In the genomic region with DNA sequence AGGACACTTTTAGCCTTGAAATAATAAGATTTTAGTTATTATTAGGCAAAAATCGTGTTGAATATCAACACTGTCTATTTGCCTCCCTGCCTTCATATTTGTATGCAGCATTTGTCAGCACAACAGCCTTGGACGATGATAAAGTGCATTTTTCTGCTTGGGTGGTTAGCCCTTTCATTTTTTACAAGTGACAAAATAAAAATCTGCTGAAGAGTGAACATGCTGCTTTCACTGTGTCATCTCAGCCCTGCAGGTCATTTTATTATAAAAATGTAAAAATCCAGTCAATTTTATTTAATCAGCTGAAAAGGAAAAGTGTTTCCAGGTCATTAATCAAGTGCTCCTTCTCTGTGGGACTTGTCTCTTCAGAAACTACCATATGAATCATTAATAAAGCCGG, we compare ENCODE assay signal across 23 mouse cellular contexts.
DNase-seq lines count a peak whose midpoint lies in the region; ATAC-seq and TF ChIP-seq lines count a peak whose summit lies in the region.
"Had no signal": no experiment of that assay in that cellular context is flagged by ENCODE, and none has a peak within 500 bp of the region (broad histone marks: within the 10 kb centered on the region; RNA-seq: fewer than 3 reads in every experiment).

No protein-coding gene starts in this region.

- no peak overlapping the region for H3K27ac ChIP-seq in hindbrain, postnatal 0 days
- no peak overlapping the region for H3K27ac ChIP-seq in hindbrain, embryonic 10.5 days
- H3K27ac ChIP-seq: embryonic facial prominence, embryonic 13.5 days; forebrain, embryonic 15.5 days; heart, adult 2 months; heart, embryonic 15.5 days; hindbrain, embryonic 15.5 days; intestine, embryonic 15.5 days; kidney, embryonic 15.5 days had no signal

- no peaks in the 10 kb centered on the region for H3K9me3 ChIP-seq in hindbrain, postnatal 0 days (ENCODE audit: low read length)
- H3K9me3 ChIP-seq in hindbrain, embryonic 10.5 days, result no peaks in the 10 kb centered on the region
- H3K9me3 ChIP-seq: embryonic facial prominence, embryonic 13.5 days; forebrain, embryonic 15.5 days; heart, embryonic 15.5 days; hindbrain, embryonic 15.5 days; intestine, embryonic 15.5 days; kidney, embryonic 15.5 days had no signal

- H3K27me3 ChIP-seq in hindbrain, postnatal 0 days (ENCODE audit: insufficient read depth, low read length), result no peaks in the 10 kb centered on the region
- H3K27me3 ChIP-seq in hindbrain, embryonic 10.5 days (ENCODE audit: insufficient read depth, poor library complexity, severe bottlenecking), result no peaks in the 10 kb centered on the region
- H3K27me3 ChIP-seq: CH12.LX; embryonic facial prominence, embryonic 13.5 days; forebrain, embryonic 15.5 days; heart, embryonic 15.5 days; hindbrain, embryonic 15.5 days; intestine, embryonic 15.5 days; kidney, embryonic 15.5 days had no signal

- no peaks in the 10 kb centered on the region for H3K4me1 ChIP-seq in hindbrain, postnatal 0 days (ENCODE audit: insufficient read depth, low read length)
- H3K4me1 ChIP-seq in hindbrain, embryonic 10.5 days (replicated peaks), result no peaks in the 10 kb centered on the region
- H3K4me1 ChIP-seq: embryonic facial prominence, embryonic 13.5 days; forebrain, embryonic 15.5 days; heart, embryonic 15.5 days; hindbrain, embryonic 15.5 days; intestine, embryonic 15.5 days; kidney, embryonic 15.5 days had no signal

- H3K4me3 ChIP-seq in hindbrain, postnatal 0 days (ENCODE audit: low read length), result no peak overlapping the region
- no peak overlapping the region for H3K4me3 ChIP-seq in hindbrain, embryonic 10.5 days
- H3K4me3 ChIP-seq: embryonic facial prominence, embryonic 13.5 days; forebrain, embryonic 15.5 days; heart, adult 2 months; heart, embryonic 15.5 days; hindbrain, embryonic 15.5 days; intestine, embryonic 15.5 days; kidney, embryonic 15.5 days had no signal

- H3K9ac ChIP-seq in hindbrain, postnatal 0 days (replicated peaks; ENCODE audit: low read length), result no peak overlapping the region
- H3K9ac ChIP-seq: embryonic facial prominence, embryonic 13.5 days; forebrain, embryonic 15.5 days; heart, embryonic 15.5 days; hindbrain, embryonic 15.5 days; intestine, embryonic 15.5 days; kidney, embryonic 15.5 days had no signal

- WGBS in hindbrain, postnatal 0 days, result 30% methylated on average over 3 of the region's 3 CpGs
- WGBS in hindbrain, embryonic 10.5 days, result 69% methylated on average over 3 of the region's 3 CpGs

- no peak for TF ChIP-seq POLR2A in brain, embryonic 14.5 days (IDR thresholded peaks at IDR 0.05; ENCODE audit: borderline replicate concordance, extremely low read depth, insufficient read depth, insufficient read length, poor library complexity, severe bottlenecking)

- DNase-seq in adrenal gland, adult 8-10 months, result peak; percentile 2
- no peak for DNase-seq in adrenal gland, postnatal 4 days (ENCODE audit: low spot score in 2 of 2)
- peak; percentile 18 for DNase-seq in hindbrain, postnatal 0 days (ENCODE audit: low spot score)
- DNase-seq in hindbrain, embryonic 10.5 days (ENCODE audit: low spot score), result no peak
- peak; percentile 15 for DNase-seq in adrenal gland, postnatal 10 days
- peak; percentile 42 for DNase-seq in brain, embryonic 14.5 days (ENCODE audit: low read depth)
- DNase-seq: cerebellum, adult 11 months; cerebellum, adult 9-11 months; cerebellum, postnatal 36 days; gastrocnemius, postnatal 14 days; heart, adult 2 months; heart, postnatal 14 days; kidney, adult 2 months had no signal

- TF ChIP-seq CTCF in hindbrain, postnatal 0 days (IDR thresholded peaks at IDR 0.05; ENCODE audit: low read depth), result no peak
- no peak for TF ChIP-seq CTCF in brain, embryonic 14.5 days (IDR thresholded peaks at IDR 0.05; ENCODE audit: borderline replicate concordance, extremely low read depth, insufficient read depth, insufficient read length)

- H3K4me2 ChIP-seq in hindbrain, postnatal 0 days (ENCODE audit: low read depth, low read length), result no peak overlapping the region
- H3K4me2 ChIP-seq: embryonic facial prominence, embryonic 13.5 days; forebrain, embryonic 15.5 days; heart, embryonic 11.5 days; heart, embryonic 15.5 days; hindbrain, embryonic 15.5 days; intestine, embryonic 15.5 days; kidney, embryonic 15.5 days had no signal

- ATAC-seq in hindbrain, postnatal 0 days, result no peak
- ATAC-seq in inflammation-experienced regulatory T-cells, adult 6 months, result no peak
- ATAC-seq in erythroblast, adult 5-6 weeks (replicated peaks; ENCODE audit: low FRiP score, poor library complexity, severe bottlenecking), result no peak
- ATAC-seq: forebrain, embryonic 15.5 days; intestine, embryonic 15.5 days had no signal

- no peaks in the 10 kb centered on the region for H3K36me3 ChIP-seq in hindbrain, postnatal 0 days (ENCODE audit: insufficient read depth, low read length)
- H3K36me3 ChIP-seq in hindbrain, embryonic 10.5 days, result no peaks in the 10 kb centered on the region
- H3K36me3 ChIP-seq: embryonic facial prominence, embryonic 13.5 days; forebrain, embryonic 15.5 days; heart, embryonic 15.5 days; hindbrain, embryonic 15.5 days; intestine, embryonic 15.5 days; kidney, embryonic 15.5 days had no signal

Comparison
In these comparisons a context has a peak if more than half of its experiments do, and no peak if none do; other contexts are left out.
1. DNase-seq: peak in adrenal gland, adult 8-10 months (single experiment), hindbrain, postnatal 0 days (single experiment), adrenal gland, postnatal 10 days (single experiment) and brain, embryonic 14.5 days (single experiment); none in adrenal gland, postnatal 4 days (0 of 2) and hindbrain, embryonic 10.5 days (single experiment).